Mouse (Mus musculus): ENCODE results near the gene Gramd2.
"Not testable (repeated sequence)": the region's sequence is repeated elsewhere in the genome, so short reads cannot be mapped to it uniquely, and the experiment has no call there.

Gramd2 gene

GRCm38 (mm10) chr9:59723096-59723657, 43.2 kb downstream of the Gramd2 start:
- peak; percentile 71 for DNase-seq (ENCODE audit: low spot score)

GRCm38 (mm10) chr9:59723791-59724442, 44.0 kb downstream of the Gramd2 start:
- peak; percentile 43 for DNase-seq (ENCODE audit: low spot score)

GRCm38 (mm10) chr9:59725515-59725914, 45.6 kb downstream of the Gramd2 start:
- DNase-seq (ENCODE audit: low spot score): no peak

- DNase-seq (ENCODE audit: low spot score): no peak
Observed at GRCm38 (mm10) chr9:59727569-59728286, 47.8 kb downstream of the Gramd2 start.

- no peak for DNase-seq (ENCODE audit: low spot score)
Observed at GRCm38 (mm10) chr9:59731136-59731535, 51.2 kb downstream of the Gramd2 start.

GRCm38 (mm10) chr9:59733075-59733474, 53.1 kb downstream of the Gramd2 start:
- DNase-seq (ENCODE audit: low spot score): no peak

- DNase-seq (ENCODE audit: low spot score): no peak
Observed at GRCm38 (mm10) chr9:59735394-59735793, 55.5 kb downstream of the Gramd2 start.

- DNase-seq (ENCODE audit: low spot score): no peak
Observed at GRCm38 (mm10) chr9:59740593-59740992, 60.6 kb downstream of the Gramd2 start.

GRCm38 (mm10) chr9:59743903-59744302, 64.0 kb downstream of the Gramd2 start:
- DNase-seq (ENCODE audit: low spot score): no peak

GRCm38 (mm10) chr9:59748387-59748786, 68.4 kb downstream of the Gramd2 start:
- no peak for DNase-seq (ENCODE audit: low spot score)

GRCm38 (mm10) chr9:59748969-59749368, 69.0 kb downstream of the Gramd2 start:
- peak; percentile 69 for DNase-seq (ENCODE audit: low spot score)

GRCm38 (mm10) chr9:59749581-59750265, 69.8 kb downstream of the Gramd2 start:
- no peak for DNase-seq (ENCODE audit: low spot score)

- peak; percentile 99 for DNase-seq (ENCODE audit: low spot score)
Observed at GRCm38 (mm10) chr9:59750267-59751065, 70.5 kb downstream of the Gramd2 start, which contains the start of the genes Senp8 and Myo9a. Senp8 (minus strand) TSS chr9:59750710. Myo9a (plus strand) TSS chr9:59750896.

GRCm38 (mm10) chr9:59751066-59751581, 71.2 kb downstream of the Gramd2 start:
- DNase-seq (ENCODE audit: low spot score): peak; percentile 86

- no peak for DNase-seq (ENCODE audit: low spot score)
Observed at GRCm38 (mm10) chr9:59751966-59752365, 72.0 kb downstream of the Gramd2 start.

GRCm38 (mm10) chr9:59755199-59755598, 75.3 kb downstream of the Gramd2 start:
- DNase-seq (ENCODE audit: low spot score): no peak

- DNase-seq (ENCODE audit: low spot score): not testable (repeated sequence)
Observed at GRCm38 (mm10) chr9:59757016-59757415, 77.1 kb downstream of the Gramd2 start.

- no peak for DNase-seq (ENCODE audit: low spot score)
Observed at GRCm38 (mm10) chr9:59760515-59760914, 80.6 kb downstream of the Gramd2 start.

- DNase-seq (ENCODE audit: low spot score): not testable (repeated sequence)
Observed at GRCm38 (mm10) chr9:59766966-59767461, 87.1 kb downstream of the Gramd2 start.
